Mouse (Mus musculus): ENCODE results near the gene Ntm.

Gene Ntm

DNA sequence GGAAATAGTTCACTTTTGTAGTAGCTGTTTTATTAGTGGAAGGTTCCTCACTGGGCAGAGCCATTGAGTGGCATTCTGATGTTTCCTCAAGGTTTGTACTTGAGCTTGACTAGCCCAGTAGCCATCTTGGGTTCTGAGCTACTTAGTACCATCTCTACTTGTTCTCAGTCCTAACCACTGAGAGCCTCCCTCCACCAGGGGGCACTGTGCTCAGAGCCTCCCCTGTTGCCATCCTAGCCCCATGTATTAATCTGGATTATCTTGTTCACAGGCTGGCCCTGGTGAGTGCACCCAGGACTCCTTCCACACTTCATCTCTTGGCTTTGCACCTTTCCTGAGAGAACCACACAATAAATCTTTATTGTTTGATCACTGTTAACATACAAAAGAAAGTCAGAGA, 555.0 kb downstream of the Ntm start:
- no peak for DNase-seq (ENCODE audit: low read depth)

DNA sequence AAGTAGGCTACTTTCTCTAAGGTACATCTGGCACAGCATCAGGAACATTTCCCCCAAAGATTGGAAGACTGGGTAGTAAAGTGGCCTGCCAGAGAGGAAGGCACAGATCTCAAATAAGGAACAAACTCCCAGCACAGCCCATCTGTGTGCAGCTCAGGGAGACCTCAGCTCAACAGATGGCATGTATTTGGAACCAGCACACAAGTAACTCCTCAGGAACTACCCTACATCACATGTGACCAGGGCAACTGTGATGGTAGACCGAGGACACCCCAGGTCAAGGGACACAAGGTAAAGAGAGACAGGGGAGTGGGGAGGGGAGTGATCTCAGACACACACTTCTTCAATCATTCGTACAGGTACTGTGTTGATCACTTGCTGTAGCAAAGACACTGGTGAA, 556.0 kb downstream of the Ntm start:
- DNase-seq (ENCODE audit: low read depth): no peak

DNA sequence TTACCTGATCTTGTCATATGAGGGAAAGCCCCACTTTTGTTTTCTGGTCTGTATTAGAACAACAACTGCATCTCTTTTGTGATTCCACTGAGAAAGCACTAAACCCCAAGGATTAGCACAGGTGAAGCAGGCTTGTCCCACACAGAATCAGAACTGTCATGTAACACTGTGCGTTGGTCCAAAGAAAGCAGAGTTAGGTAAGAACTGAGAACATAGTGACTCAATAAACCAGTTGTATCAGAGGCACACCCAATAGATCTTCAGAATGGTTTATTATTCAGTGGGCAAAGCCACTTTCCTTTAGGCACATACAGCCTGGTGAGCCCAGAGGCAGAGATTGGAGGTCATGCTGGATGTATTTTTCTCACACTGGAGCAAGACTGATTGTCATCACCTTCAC, 556.9 kb downstream of the Ntm start:
- no peak for DNase-seq (ENCODE audit: low read depth)

- no peak for DNase-seq (ENCODE audit: low read depth)
Observed at GRCm38 (mm10) chr9:29400151-29400550, 562.8 kb downstream of the Ntm start.

- no peak for DNase-seq (ENCODE audit: low read depth)
Observed at GRCm38 (mm10) chr9:29396101-29396500, 566.8 kb downstream of the Ntm start.

DNA sequence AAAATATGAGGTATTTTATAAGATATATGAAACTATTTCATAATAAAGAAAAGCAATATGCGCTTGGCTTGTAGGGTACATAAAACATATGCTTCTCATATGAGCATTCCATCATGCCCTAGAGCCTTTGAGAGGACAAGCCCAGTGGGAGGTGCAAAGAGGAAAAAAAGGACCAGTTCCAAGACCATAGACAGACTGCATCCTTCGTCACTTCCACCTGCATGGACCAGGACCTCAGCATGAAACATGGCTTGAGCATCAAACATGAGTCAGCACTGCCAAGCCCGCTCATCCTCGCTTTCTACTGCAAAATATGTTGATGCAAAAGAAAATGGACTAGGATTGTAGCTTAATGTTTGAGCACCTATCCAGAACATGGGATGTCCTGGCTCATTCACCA, 569.8 kb downstream of the Ntm start:
- DNase-seq (ENCODE audit: low read depth): no peak

GRCm38 (mm10) chr9:29390796-29391517, 572.0 kb downstream of the Ntm start:
- no peak for DNase-seq (ENCODE audit: low read depth)

DNA sequence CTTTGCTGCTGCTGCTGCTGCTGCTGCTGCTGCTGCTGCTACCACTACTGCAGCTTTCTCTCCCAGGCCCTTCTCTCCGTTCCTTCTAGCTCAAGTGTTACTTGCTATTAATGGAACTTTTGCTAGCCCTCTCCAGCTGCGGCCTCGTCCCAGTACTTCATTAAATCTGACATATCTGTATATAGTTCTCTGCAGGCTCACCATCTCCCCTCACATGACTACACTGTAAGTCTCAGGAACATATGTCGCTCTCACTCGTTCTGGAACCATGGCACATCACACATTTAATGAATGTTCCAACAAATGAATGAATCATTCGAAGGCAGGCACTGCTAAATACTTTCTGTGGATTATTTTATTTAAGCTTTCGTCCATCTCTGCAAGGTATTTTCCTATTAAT, 573.7 kb downstream of the Ntm start:
- DNase-seq (ENCODE audit: low read depth): no peak

- no peak for DNase-seq (ENCODE audit: low read depth)
Observed at GRCm38 (mm10) chr9:29387136-29387535, 575.8 kb downstream of the Ntm start.

GRCm38 (mm10) chr9:29377172-29378002, 585.6 kb downstream of the Ntm start:
- no peak for DNase-seq (ENCODE audit: low read depth)

- no peak for DNase-seq (ENCODE audit: low read depth)
Observed at GRCm38 (mm10) chr9:29371341-29371740, 591.6 kb downstream of the Ntm start.

DNA sequence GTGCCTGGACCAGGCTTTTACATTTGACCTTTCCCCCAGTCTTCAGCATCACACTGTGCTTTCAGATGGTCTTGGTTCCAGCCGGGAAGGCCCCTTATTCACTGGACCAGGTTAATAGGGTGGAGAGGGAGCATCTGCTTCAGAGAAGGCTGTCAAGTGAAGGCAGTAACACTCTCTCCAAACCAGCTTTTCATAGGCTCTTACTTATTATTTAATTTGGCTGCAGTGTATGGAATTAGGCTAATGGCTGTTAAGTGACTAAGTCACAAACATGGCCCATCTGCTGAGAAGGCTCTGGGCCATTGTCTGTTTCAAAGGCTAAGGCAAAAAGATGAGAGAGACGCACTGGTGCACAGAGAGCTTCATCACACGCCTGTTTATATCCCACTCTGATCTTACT, 593.3 kb downstream of the Ntm start:
- DNase-seq (ENCODE audit: low read depth): no peak

GRCm38 (mm10) chr9:29368291-29368690, 594.6 kb downstream of the Ntm start:
- DNase-seq (ENCODE audit: low read depth): no peak

DNA sequence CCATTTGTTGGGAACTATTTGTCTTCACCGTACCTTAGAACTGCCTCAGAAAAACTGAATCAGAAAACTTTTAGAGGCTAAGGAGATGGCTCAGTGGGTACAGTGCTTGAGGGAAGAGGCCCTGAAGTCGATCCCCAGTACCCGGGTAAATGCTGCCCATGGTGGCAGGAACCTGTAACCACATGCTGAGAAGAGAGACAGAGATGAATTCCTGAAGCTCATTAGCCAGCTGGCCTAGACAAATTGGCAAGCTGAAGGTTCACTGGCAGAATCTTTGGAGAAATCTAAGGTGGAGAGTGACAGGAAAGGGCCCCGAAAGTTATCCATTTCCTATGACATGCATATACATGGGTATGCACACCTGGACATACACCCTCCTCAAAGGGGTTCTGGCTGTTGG, 605.1 kb downstream of the Ntm start:
- no peak for DNase-seq (ENCODE audit: low read depth)

- no peak for DNase-seq (ENCODE audit: low read depth)
Observed at GRCm38 (mm10) chr9:29342303-29342702, 620.6 kb downstream of the Ntm start.

DNA sequence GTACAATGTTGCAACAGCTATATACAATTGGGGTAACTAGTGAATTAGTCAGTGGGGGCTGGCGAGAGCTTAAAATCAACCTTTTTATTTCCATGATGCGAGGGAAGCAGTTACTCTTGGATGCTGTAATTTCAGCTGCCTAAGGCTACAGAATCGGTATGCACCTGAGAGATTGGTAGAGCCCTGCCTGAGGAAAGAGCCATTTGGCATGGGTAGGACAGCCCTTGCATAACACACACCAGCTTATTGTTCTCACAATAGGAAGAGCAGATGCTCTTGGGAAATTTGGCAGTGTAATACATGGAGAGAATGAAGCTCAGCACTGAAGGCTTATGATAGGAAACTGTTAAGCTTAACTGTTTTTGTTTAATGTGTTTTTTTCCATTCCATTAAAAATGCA, 621.6 kb downstream of the Ntm start:
- DNase-seq (ENCODE audit: low read depth): no peak

DNA sequence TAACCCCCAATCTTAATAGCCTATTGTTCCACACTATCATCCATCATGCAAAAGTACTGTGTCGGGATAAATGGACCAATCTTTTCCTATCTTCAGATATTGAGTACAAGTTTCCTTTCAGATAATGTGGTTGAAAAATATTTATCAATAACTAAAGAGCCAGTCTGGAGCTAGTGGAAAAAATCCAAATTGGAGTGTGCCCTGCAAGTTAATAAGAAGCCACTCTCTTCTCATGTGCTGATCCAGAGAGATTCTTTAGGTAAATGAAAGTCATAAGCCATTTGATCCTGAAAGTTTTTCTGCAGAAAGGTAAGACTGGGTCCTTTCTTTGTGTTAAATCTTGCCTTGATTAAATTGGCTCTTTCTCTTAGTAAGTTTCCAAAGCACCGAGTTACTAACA, 627.3 kb downstream of the Ntm start:
- no peak for DNase-seq (ENCODE audit: low read depth)

GRCm38 (mm10) chr9:29332296-29333090, 630.4 kb downstream of the Ntm start:
- no peak for DNase-seq (ENCODE audit: low read depth)

DNA sequence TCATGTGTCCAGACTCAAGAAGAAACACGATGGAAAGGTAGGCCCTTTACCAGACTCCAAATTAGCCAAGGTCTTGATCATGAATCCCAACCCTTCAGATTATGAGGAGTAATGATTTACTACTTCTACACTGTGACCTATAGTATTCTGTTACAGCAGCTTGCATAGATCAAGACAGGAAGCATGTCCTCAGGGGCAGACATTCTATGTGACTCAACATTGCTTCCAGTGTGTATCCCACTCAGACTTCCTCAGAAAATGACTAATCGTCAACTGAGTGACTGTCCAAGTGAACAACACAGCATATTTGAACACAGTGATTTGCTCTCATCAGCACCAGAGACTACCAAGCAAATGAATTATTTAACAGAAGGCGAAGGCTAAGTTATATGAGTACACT, 632.5 kb downstream of the Ntm start:
- DNase-seq (ENCODE audit: low read depth): no peak

GRCm38 (mm10) chr9:29326283-29326682, 636.7 kb downstream of the Ntm start:
- no peak for DNase-seq (ENCODE audit: low read depth)

- DNase-seq (ENCODE audit: low read depth): no peak
Observed at GRCm38 (mm10) chr9:29325137-29325536, 637.8 kb downstream of the Ntm start.

GRCm38 (mm10) chr9:29319197-29319596, 643.7 kb downstream of the Ntm start:
- DNase-seq (ENCODE audit: low read depth): no peak

DNA sequence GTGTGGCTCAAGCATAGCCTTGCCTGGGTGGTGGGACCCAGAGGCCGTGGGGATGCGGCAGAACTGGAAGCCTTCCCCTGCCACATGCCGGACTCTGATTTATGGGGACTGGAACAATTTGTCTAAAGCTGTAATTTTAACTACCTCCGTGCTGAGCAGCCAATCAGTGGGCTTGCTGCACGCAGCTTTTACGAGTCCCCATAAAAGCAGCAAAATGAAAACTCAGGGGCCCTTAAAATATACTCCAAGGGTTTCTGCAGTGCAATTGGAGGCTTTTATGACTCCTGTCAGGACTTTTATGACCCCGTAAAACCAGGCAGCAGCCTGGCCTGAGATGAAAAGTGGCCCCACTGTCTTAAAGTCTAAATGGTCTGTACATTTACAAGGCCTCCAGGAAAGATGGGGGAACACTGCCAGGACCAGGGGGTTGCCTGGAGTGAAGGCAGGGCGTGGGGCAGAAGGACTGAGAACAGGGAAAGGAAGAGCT, 644.2 kb downstream of the Ntm start:
- no peak for DNase-seq (ENCODE audit: low read depth)
